ENCODE assay signal across 23 mouse cellular contexts in genomic region chr6:134531950-134532349, GRCm38 (mm10).
"Had no signal": no experiment of that assay in that cellular context is flagged by ENCODE, and none has a peak within 500 bp of the region (broad histone marks: within the 10 kb centered on the region; RNA-seq: fewer than 3 reads in every experiment).

No protein-coding gene starts in this region.

- ATAC-seq: intestine, embryonic 15.5 days had no signal

- H3K9me3 ChIP-seq: intestine, embryonic 15.5 days; kidney, embryonic 15.5 days; lung, embryonic 15.5 days; megakaryocyte, embryonic 14.5 days; neural tube, embryonic 12.5 days; neural tube, embryonic 15.5 days had no signal

- H3K27ac ChIP-seq: intestine, embryonic 15.5 days; kidney, embryonic 15.5 days; left cerebral cortex, adult 2 months; lung, embryonic 15.5 days; neural tube, embryonic 12.5 days; neural tube, embryonic 15.5 days; stomach, postnatal 0 days had no signal

- H3K36me3 ChIP-seq: intestine, embryonic 15.5 days; lung, embryonic 15.5 days; neural tube, embryonic 15.5 days had no signal

- H3K9ac ChIP-seq: intestine, embryonic 15.5 days; kidney, embryonic 15.5 days; lung, embryonic 15.5 days; neural tube, embryonic 12.5 days; neural tube, embryonic 15.5 days had no signal

- DNase-seq: kidney, adult 11 months; kidney, adult 8-10 months; kidney, postnatal 10 days; kidney, postnatal 36 days; layer of hippocampus, postnatal 36 days; lung, adult 18-20 months; lung, postnatal 10 days; lung, postnatal 36 days; midbrain, embryonic 14.5 days; retina, postnatal 1 day; right cerebral cortex, postnatal 4 days; thymus, adult 2 months; thymus, postnatal 14 days; thymus, postnatal 4 days had no signal

- H3K4me2 ChIP-seq: intestine, embryonic 15.5 days; kidney, embryonic 15.5 days; lung, embryonic 15.5 days; midbrain, embryonic 11.5 days; neural tube, embryonic 12.5 days; neural tube, embryonic 15.5 days had no signal

- H3K27me3 ChIP-seq: intestine, embryonic 15.5 days; kidney, embryonic 15.5 days; lung, embryonic 15.5 days; megakaryocyte, embryonic 14.5 days; neural tube, embryonic 12.5 days; neural tube, embryonic 15.5 days had no signal

- H3K4me3 ChIP-seq: intestine, embryonic 15.5 days; kidney, embryonic 15.5 days; left cerebral cortex, adult 2 months; lung, embryonic 15.5 days; megakaryocyte, embryonic 14.5 days; neural tube, embryonic 12.5 days; neural tube, embryonic 15.5 days had no signal
